11 mouse cellular contexts compared by ENCODE assay signal in the genomic region with DNA sequence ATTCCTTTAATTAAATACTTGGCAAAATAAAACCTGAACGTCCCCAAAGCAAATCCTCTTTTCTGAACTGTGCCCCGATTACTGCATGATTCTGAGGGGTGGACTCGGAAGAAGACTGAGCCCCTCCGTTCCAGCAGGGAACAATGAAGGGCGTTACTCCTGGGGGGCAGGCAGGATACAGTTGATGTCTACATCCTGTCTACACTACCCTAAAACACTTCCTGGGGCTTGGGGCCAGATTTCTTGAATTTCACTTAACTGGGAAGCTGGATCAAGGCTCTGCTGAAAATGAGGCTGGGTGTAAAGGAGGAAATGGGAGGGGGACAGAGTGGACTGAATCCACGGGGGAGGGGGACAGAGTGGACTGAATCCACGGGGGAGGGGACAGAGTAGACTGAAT. TPM values are rescaled to one million over a fixed set of nuclear protein-coding genes. Genes with fewer than 3 reads are reported as not detected.
DNase-seq lines count a peak whose midpoint lies in the region; ATAC-seq and TF ChIP-seq lines count a peak whose summit lies in the region.
"Had no signal": no experiment of that assay in that cellular context is flagged by ENCODE, and none has a peak within 500 bp of the region (broad histone marks: within the 10 kb centered on the region; RNA-seq: fewer than 3 reads in every experiment).

No protein-coding gene starts in this region.

- no peaks in the 10 kb centered on the region for H3K36me3 ChIP-seq in intestine, embryonic 16.5 days (ENCODE audit: control insufficient read depth, insufficient read depth, low read length)
- H3K36me3 ChIP-seq in lung, embryonic 14.5 days (ENCODE audit: insufficient read depth), result no peaks in the 10 kb centered on the region
- H3K36me3 ChIP-seq in midbrain, embryonic 10.5 days, result no peaks in the 10 kb centered on the region
- H3K36me3 ChIP-seq: neural tube, embryonic 12.5 days had no signal

- H3K4me2 ChIP-seq in intestine, embryonic 16.5 days (ENCODE audit: low read depth, low read length), result no peak overlapping the region
- peak overlapping the region; percentile 15; the same call in 1 of the 2 replicates for H3K4me2 ChIP-seq in lung, embryonic 14.5 days
- H3K4me2 ChIP-seq: neural tube, embryonic 12.5 days had no signal

- peak overlapping the region; percentile 14 for H3K27ac ChIP-seq in intestine, embryonic 16.5 days (ENCODE audit: low read length)
- H3K27ac ChIP-seq in lung, embryonic 14.5 days (ENCODE audit: low read depth), result peak overlapping the region; percentile 81
- no peak overlapping the region for H3K27ac ChIP-seq in midbrain, embryonic 10.5 days (replicated peaks)
- H3K27ac ChIP-seq: liver, embryonic 14.5 days; neural tube, embryonic 12.5 days had no signal

- 34% methylated on average over 7 of the region's 7 CpGs for WGBS in intestine, embryonic 16.5 days
- WGBS in lung, embryonic 14.5 days, result 21% methylated on average over 7 of the region's 7 CpGs
- WGBS in midbrain, embryonic 10.5 days, result 40% methylated on average over 7 of the region's 7 CpGs

- no peak overlapping the region for H3K9ac ChIP-seq in intestine, embryonic 16.5 days (ENCODE audit: low read depth, low read length)
- no peak overlapping the region for H3K9ac ChIP-seq in lung, embryonic 14.5 days
- H3K9ac ChIP-seq: liver, embryonic 14.5 days; neural tube, embryonic 12.5 days had no signal

- H3K4me1 ChIP-seq in intestine, embryonic 16.5 days (ENCODE audit: control insufficient read depth, insufficient read depth, low read length), result peaks cover 9% of the 10 kb centered on the region
- no peaks in the 10 kb centered on the region for H3K4me1 ChIP-seq in lung, embryonic 14.5 days (ENCODE audit: insufficient read depth)
- peaks cover 10% of the 10 kb centered on the region; the same call in 1 of the 2 replicates for H3K4me1 ChIP-seq in midbrain, embryonic 10.5 days

- no peak for ATAC-seq in intestine, embryonic 16.5 days
- ATAC-seq in lung, embryonic 14.5 days (ENCODE audit: insufficient read depth), result no peak
- ATAC-seq: activated CD4-positive, CD25-positive, alpha-beta regulatory T cell, adult 4 months had no signal

- H3K9me3 ChIP-seq in intestine, embryonic 16.5 days (ENCODE audit: control insufficient read depth, low read length), result no peaks in the 10 kb centered on the region
- no peaks in the 10 kb centered on the region for H3K9me3 ChIP-seq in lung, embryonic 14.5 days (ENCODE audit: low read depth, low read length)
- H3K9me3 ChIP-seq in midbrain, embryonic 10.5 days (replicated peaks), result no peaks in the 10 kb centered on the region
- H3K9me3 ChIP-seq: neural tube, embryonic 12.5 days had no signal

- no peaks in the 10 kb centered on the region for H3K27me3 ChIP-seq in intestine, embryonic 16.5 days (replicated peaks; ENCODE audit: control insufficient read depth, insufficient read depth, low read length)
- H3K27me3 ChIP-seq in lung, embryonic 14.5 days (ENCODE audit: insufficient read depth, low read length), result no peaks in the 10 kb centered on the region
- peaks cover 14% of the 10 kb centered on the region; the same call in 1 of the 2 replicates for H3K27me3 ChIP-seq in midbrain, embryonic 10.5 days (ENCODE audit: low read depth, poor library complexity, severe bottlenecking)

- DNase-seq in adrenal gland, adult 2 months, result peak; percentile 49
- DNase-seq in adrenal gland, postnatal 10 days, result no peak
- peak; percentile 64 for DNase-seq in gastrocnemius, postnatal 25 days
- DNase-seq in lung, embryonic 14.5 days, result peak; percentile 80
- DNase-seq in testis, postnatal 14 days (ENCODE audit: low spot score), result no peak
- DNase-seq in midbrain, embryonic 10.5 days (ENCODE audit: low spot score), result no peak
- no peak for DNase-seq in adrenal gland, adult 8-10 months

- no peak overlapping the region for H3K4me3 ChIP-seq in intestine, embryonic 16.5 days (ENCODE audit: low read length)
- H3K4me3 ChIP-seq in lung, embryonic 14.5 days (ENCODE audit: low read depth, low read length), result no peak overlapping the region
- H3K4me3 ChIP-seq in midbrain, embryonic 10.5 days, result no peak overlapping the region
- H3K4me3 ChIP-seq: neural tube, embryonic 12.5 days had no signal

- TF ChIP-seq CTCF in lung, embryonic 14.5 days (IDR thresholded peaks at IDR 0.05; ENCODE audit: low read depth), result no peak

RNA-seq across cellular contexts. Expression of a gene that starts 13.5 kb away (rescaled TPM):
- 100 to 1,000 TPM; 166 to 170 TPM for total RNA-seq in adrenal gland, adult 2 months (2021)
- 132 and 156 TPM in 2 replicates for polyA plus RNA-seq in adrenal gland, adult 2 months (2012; rRNA removed)
- total RNA-seq in adrenal gland, postnatal 10 days (2021), result 100 to 1,000 TPM; 137 to 143 TPM
- 10 to 100 TPM; 52.0 to 61.0 TPM for total RNA-seq in gastrocnemius, postnatal 25 days (2021)
- polyA plus RNA-seq in intestine, embryonic 16.5 days (2015; fragmentation: Nextera tagmentation; extraction: Ambion mirVana), result 88.6 and 91.2 TPM in 2 replicates
- 125 and 127 TPM in 2 replicates for polyA plus RNA-seq in lung, embryonic 14.5 days (2014; fragmentation: Nextera tagmentation; extraction: Ambion mirVana)
- 104 and 113 TPM in 2 replicates for polyA plus RNA-seq in midbrain, embryonic 10.5 days (2016; fragmentation: Nextera tagmentation; extraction: Ambion mirVana)
- 100 to 1,000 TPM; 142 to 218 (median 163) TPM for total RNA-seq in adrenal gland, adult 8-10 months (2022)

RNA-seq across cellular contexts. Expression of a gene that starts 14.2 kb away (rescaled TPM):
- total RNA-seq in adrenal gland, adult 2 months (2021), result 10 to 100 TPM; 33.5 to 67.7 TPM
- 80.9 and 86.9 TPM in 2 replicates for polyA plus RNA-seq in adrenal gland, adult 2 months (2012; rRNA removed)
- total RNA-seq in adrenal gland, postnatal 10 days (2021), result 10 to 100 TPM; 40.3 to 89.1 TPM
- total RNA-seq in gastrocnemius, postnatal 25 days (2021), result 10 to 100 TPM; 49.2 to 82.2 TPM
- polyA plus RNA-seq in intestine, embryonic 16.5 days (2015; fragmentation: Nextera tagmentation; extraction: Ambion mirVana), result 12.2 and 14.4 TPM in 2 replicates
- polyA plus RNA-seq in lung, embryonic 14.5 days (2014; fragmentation: Nextera tagmentation; extraction: Ambion mirVana), result 19.7 and 24.5 TPM in 2 replicates
- polyA plus RNA-seq in midbrain, embryonic 10.5 days (2016; fragmentation: Nextera tagmentation; extraction: Ambion mirVana), result 21.7 and 28.8 TPM in 2 replicates
- total RNA-seq in adrenal gland, adult 8-10 months (2022), result 10 to 100 TPM; 41.3 to 67.9 (median 53.3) TPM

Comparison
In these comparisons a context has a peak if more than half of its experiments do, and no peak if none do; other contexts are left out.
1. DNase-seq: peak in adrenal gland, adult 2 months (single experiment), gastrocnemius, postnatal 25 days (single experiment) and lung, embryonic 14.5 days (single experiment); none in adrenal gland, postnatal 10 days (single experiment), testis, postnatal 14 days (single experiment), midbrain, embryonic 10.5 days (single experiment) and adrenal gland, adult 8-10 months (single experiment).